Mouse (Mus musculus): ENCODE results near the gene Ulk4.

- TF ChIP-seq CTCF (IDR thresholded peaks at IDR 0.05; ENCODE audit: borderline replicate concordance, control insufficient read depth, extremely low read depth, insufficient read depth, low read length, poor library complexity) (no peak), POLR2A (IDR thresholded peaks at IDR 0.05; ENCODE audit: control insufficient read depth, extremely low read depth, insufficient read depth, low read length, poor library complexity) (peak; percentile 55)
Measured at GRCm38 (mm10) chr9:121297171-121298064, 20.4 kb upstream of the Ulk4 start, which contains the start of gene Trak1.

Measured in thymus, adult 2 months (tissue).